In genomic region chr9:65239731-65240130, GRCm38 (mm10) we compare ENCODE assay signal across 26 mouse cellular contexts. TPM values are rescaled to one million over a fixed set of nuclear protein-coding genes. Genes with fewer than 3 reads are reported as not detected.
DNase-seq lines count a peak whose midpoint lies in the region; TF ChIP-seq lines count a peak whose summit lies in the region.
"Had no signal": no experiment of that assay in that cellular context is flagged by ENCODE, and none has a peak within 500 bp of the region (broad histone marks: within the 10 kb centered on the region; RNA-seq: fewer than 3 reads in every experiment).

No protein-coding gene starts in this region.

- intact Hi-C loops in gastrocnemius, adult 2 months (cut with DNase I) = no loop called here

- H3K4me1 ChIP-seq in CH12.LX (ENCODE audit: control insufficient read depth in 1 of 2, insufficient read depth in 2 of 2) = peaks cover 2 to 16% of the 10 kb centered on the region in 2 experiments; a peak in 3 of 4 replicates
- H3K4me1 ChIP-seq in thymus, adult 2 months (replicated peaks; ENCODE audit: control insufficient read depth, insufficient read depth, low read length) = peaks cover 20% of the 10 kb centered on the region

- H3K4me3 ChIP-seq in gastrocnemius, adult 2 months = no peak overlapping the region
- H3K4me3 ChIP-seq in layer of hippocampus, adult 2 months = no peak overlapping the region
- no peak overlapping the region for H3K4me3 ChIP-seq in CH12.LX (replicated peaks in 1 of 3; ENCODE audit: low read depth in 2 of 3, low read length in 2 of 3, poor library complexity in 1 of 3)
- no peak overlapping the region for H3K4me3 ChIP-seq in thymus, adult 2 months (ENCODE audit: control insufficient read depth, insufficient read depth, low read length)
- H3K4me3 ChIP-seq: forebrain, embryonic 15.5 days; hindbrain, embryonic 15.5 days; limb, embryonic 10.5 days; neural tube, embryonic 13.5 days had no signal

- no peaks in the 10 kb centered on the region for H3K79me2 ChIP-seq in CH12.LX (replicated peaks; ENCODE audit: control insufficient read depth, extremely low read depth, insufficient read depth, poor library complexity, severe bottlenecking)

- no peak for DNase-seq in gastrocnemius, adult 2 months
- DNase-seq in gastrocnemius, postnatal 25 days = no peak
- no peak for DNase-seq in layer of hippocampus, adult 2 months (ENCODE audit: low spot score in 2 of 2)
- no peak for DNase-seq in layer of hippocampus, postnatal 25 days (ENCODE audit: extremely low spot score in 1 of 2, low spot score in 1 of 2)
- no peak for DNase-seq in CH12.LX (ENCODE audit: extremely low read depth)
- DNase-seq in R1 (ENCODE audit: low read depth, low spot score) = peak; percentile 63
- no peak for DNase-seq in thymus, adult 2 months
- no peak for DNase-seq in natural killer cell, adult 2 months (ENCODE audit: low spot score in 2 of 2)
- DNase-seq: adrenal gland, adult 2 months; cerebellum, adult 11-12 months; cerebellum, postnatal 10 days; gastrocnemius, postnatal 36 days; heart, postnatal 36 days; kidney, adult 18-20 months; kidney, postnatal 10 days; liver; midbrain, embryonic 14.5 days; retina, postnatal 1 day; right cerebral cortex, postnatal 25 days; thymus, postnatal 36 days had no signal

- H3K27me3 ChIP-seq in CH12.LX (replicated peaks) = peaks cover 3% of the 10 kb centered on the region
- no peaks in the 10 kb centered on the region for H3K27me3 ChIP-seq in thymus, adult 2 months (ENCODE audit: control insufficient read depth, insufficient read depth, low read length)
- H3K27me3 ChIP-seq: forebrain, embryonic 15.5 days; hindbrain, embryonic 15.5 days; neural tube, embryonic 13.5 days had no signal

- H3K9ac ChIP-seq in CH12.LX (ENCODE audit: insufficient read depth, low read depth) = no peak overlapping the region
- H3K9ac ChIP-seq: forebrain, embryonic 15.5 days; hindbrain, embryonic 15.5 days; neural tube, embryonic 13.5 days had no signal

- no peak for TF ChIP-seq EP300 in CH12.LX (IDR thresholded peaks at IDR 0.05; ENCODE audit: low read length)

- no peak overlapping the region for H3K4me2 ChIP-seq in CH12.LX (ENCODE audit: insufficient read depth, low read depth, poor library complexity, severe bottlenecking)
- H3K4me2 ChIP-seq: forebrain, embryonic 15.5 days; hindbrain, embryonic 15.5 days; neural tube, embryonic 13.5 days had no signal

- peaks cover 0 to 2% of the 10 kb centered on the region in 2 experiments for H3K36me3 ChIP-seq in CH12.LX (replicated peaks in 1 of 2; ENCODE audit: control insufficient read depth in 1 of 2, insufficient read depth in 1 of 2, low read length in 1 of 2)
- no peaks in the 10 kb centered on the region for H3K36me3 ChIP-seq in thymus, adult 2 months (ENCODE audit: control insufficient read depth, insufficient read depth, low read length)
- H3K36me3 ChIP-seq: forebrain, embryonic 15.5 days; hindbrain, embryonic 15.5 days had no signal

- 93% methylated on average over 5 of the region's 5 CpGs for WGBS in thymus, adult 2 months

- H3K27ac ChIP-seq in gastrocnemius, adult 2 months = no peak overlapping the region
- H3K27ac ChIP-seq in layer of hippocampus, adult 2 months = no peak overlapping the region
- no peak overlapping the region for H3K27ac ChIP-seq in CH12.LX (ENCODE audit: insufficient read depth, low read depth)
- no peak overlapping the region for H3K27ac ChIP-seq in thymus, adult 2 months (ENCODE audit: control insufficient read depth, insufficient read depth, low read length)
- H3K27ac ChIP-seq: forebrain, embryonic 15.5 days; hindbrain, embryonic 15.5 days; limb, embryonic 10.5 days had no signal

- no peak for TF ChIP-seq POLR2A in CH12.LX (IDR thresholded peaks at IDR 0.05; ENCODE audit: low read depth, low read length)
- TF ChIP-seq POLR2A in thymus, adult 2 months (IDR thresholded peaks at IDR 0.05; ENCODE audit: control insufficient read depth, extremely low read depth, insufficient read depth, low read length, poor library complexity) = no peak

- TF ChIP-seq RAD21 in CH12.LX (IDR thresholded peaks at IDR 0.05; ENCODE audit: low read depth, low read length) = peak; percentile 26

- in situ Hi-C loops in CH12.LX (cut with MboI; ENCODE audit: low pct_ligation_motif_present, low pct_unique_long_range_greater_than_20kb, low sequenced_read_pairs) = loop anchor here (5.0 kb wide), 1 partner anchor 38 kb away; no protein-coding TSS in a partner anchor

- dilution Hi-C loops in CH12.LX (cut with MboI; ENCODE audit: extremely low pct_ligation_motif_present, extremely low pct_unique_long_range_greater_than_20kb, low sequenced_read_pairs) = no loop called here

- no peaks in the 10 kb centered on the region for H3K9me3 ChIP-seq in CH12.LX (replicated peaks; ENCODE audit: low read length)
- H3K9me3 ChIP-seq: forebrain, embryonic 15.5 days; hindbrain, embryonic 15.5 days; limb, embryonic 10.5 days; neural tube, embryonic 13.5 days had no signal

- peak; percentile 20; the same call in 1 of the 2 replicates for TF ChIP-seq CTCF in gastrocnemius, adult 2 months (IDR thresholded peaks at IDR 0.05)
- TF ChIP-seq CTCF in layer of hippocampus, adult 2 months (conservative IDR thresholded peaks at IDR 0.05) = peak; percentile 46
- peak in 1 of 2 experiments; percentile 22; a peak in 2 of 4 replicates for TF ChIP-seq CTCF in CH12.LX (conservative IDR thresholded peaks at IDR 0.05 in 1 of 2, IDR thresholded peaks at IDR 0.05 in 1 of 2; ENCODE audit: low read depth in 2 of 2, low read length in 2 of 2)
- no peak for TF ChIP-seq CTCF in thymus, adult 2 months (IDR thresholded peaks at IDR 0.05; ENCODE audit: borderline replicate concordance, control insufficient read depth, extremely low read depth, insufficient read depth, low read length, poor library complexity)

TF ChIP-seq in CH12.LX, 34 proteins besides CTCF, POLR2A, EP300 and RAD21:
- no peak for TF ChIP-seq SMC3 (IDR thresholded peaks at IDR 0.05; ENCODE audit: low read depth, low read length)

RNA-seq across cellular contexts. Expression of gene Cilp, which starts 25.2 kb away (rescaled TPM):
- 10 to 100 TPM; 13.0 to 35.4 TPM for total RNA-seq in gastrocnemius, adult 2 months (2021)
- 100 to 1,000 TPM in 1 of 2 experiments, 10 to 100 TPM in 1; 28.8 to 105 TPM for total RNA-seq in gastrocnemius, postnatal 25 days (2021)
- total RNA-seq in layer of hippocampus, adult 2 months (2021) = under 1 TPM in 1 of 2 experiments, not detected in 1; 0.26 TPM
- total RNA-seq in layer of hippocampus, postnatal 25 days (2021) = not detected
- total RNA-seq in CH12.LX (2012; rRNA removed) = not detected in 2 replicates
- total RNA-seq in CH12.LX (2014; rRNA removed) = not detected in 2 replicates
- not detected in 2 replicates for polyA plus RNA-seq in CH12.LX (2012; ENCODE audit: insufficient read length, low read depth)
- polyA plus RNA-seq in thymus, adult 2 months (2012; rRNA removed) = 1.8 and 2.0 TPM in 2 replicates
- total RNA-seq: megakaryocyte progenitor cell, adult 5-6 weeks had no signal
- polyA plus RNA-seq: heart, embryonic 14.5 days had no signal

RNA-seq across cellular contexts. Expression of gene Parp16, which starts 44.6 kb away (rescaled TPM):
- total RNA-seq in gastrocnemius, adult 2 months (2021) = 1 to 10 TPM; 3.6 to 3.9 TPM
- total RNA-seq in gastrocnemius, postnatal 25 days (2021) = 1 to 10 TPM; 3.8 to 5.3 TPM
- total RNA-seq in layer of hippocampus, adult 2 months (2021) = 1 to 10 TPM; 5.0 to 5.1 TPM
- total RNA-seq in layer of hippocampus, postnatal 25 days (2021) = 1 to 10 TPM; 3.7 to 4.6 TPM
- total RNA-seq in CH12.LX (2012; rRNA removed) = 1.3 and 1.7 TPM in 2 replicates
- 0.44 and 0.46 TPM in 2 replicates for total RNA-seq in CH12.LX (2014; rRNA removed)
- 0.81 and 0.94 TPM in 2 replicates for polyA plus RNA-seq in CH12.LX (2012; ENCODE audit: insufficient read length, low read depth)
- 9.3 and 17.1 TPM in 2 replicates for polyA plus RNA-seq in thymus, adult 2 months (2012; rRNA removed)

RNA-seq across cellular contexts. Expression of gene Clpx, which starts 54.3 kb away (rescaled TPM):
- 10 to 100 TPM; 54.0 to 72.6 TPM for total RNA-seq in gastrocnemius, adult 2 months (2021)
- total RNA-seq in gastrocnemius, postnatal 25 days (2021) = 10 to 100 TPM; 44.9 to 60.0 TPM
- 10 to 100 TPM; 32.6 to 35.8 TPM for total RNA-seq in layer of hippocampus, adult 2 months (2021)
- 10 to 100 TPM; 32.8 to 33.3 TPM for total RNA-seq in layer of hippocampus, postnatal 25 days (2021)
- total RNA-seq in CH12.LX (2012; rRNA removed) = 31.1 and 31.8 TPM in 2 replicates
- total RNA-seq in CH12.LX (2014; rRNA removed) = 45.6 and 51.4 TPM in 2 replicates
- 34.5 TPM in 2 replicates for polyA plus RNA-seq in CH12.LX (2012; ENCODE audit: insufficient read length, low read depth)
- polyA plus RNA-seq in thymus, adult 2 months (2012; rRNA removed) = 10.1 and 11.8 TPM in 2 replicates

Comparison
In these comparisons a context has a peak if more than half of its experiments do, and no peak if none do; other contexts are left out.
1. RNA of gene Cilp, which starts 25.2 kb away (total RNA-seq): 28.8 to 105 TPM in gastrocnemius, postnatal 25 days and 13.0 to 35.4 TPM in gastrocnemius, adult 2 months; 0.26 TPM in layer of hippocampus, adult 2 months, not detected in layer of hippocampus, postnatal 25 days and not detected in CH12.LX; every median in the first group is over 10 times any median in the second.